Mouse (Mus musculus) G1E (cell line): ENCODE results near the gene Hsp90ab1. TPM values are rescaled to one million over a fixed set of nuclear protein-coding genes. Genes with fewer than 3 reads are reported as not detected.

Experiments used
- ATAC-seq: 2 replicates; pipeline ENCODE4 v1.8.0; 2016; ENCODE audit warnings: mild to moderate bottlenecking; ENCODE audit not compliant: insufficient number of reproducible peaks, poor library complexity, low FRiP score, severe bottlenecking; ENCODE audit errors: extremely low read depth
- DNase-seq: peaks from one replicate; pipeline ENCODE4 v3.0.0; 2012; ENCODE audit warnings: low spot score
- H3K27me3 ChIP-seq: 2 replicates; pipeline ENCODE4 v1.6.1; 2012; ENCODE audit warnings: mild to moderate bottlenecking, low read length, inconsistent platforms; ENCODE audit not compliant: insufficient read depth
- H3K36me3 ChIP-seq: replicated peaks from 2 replicates; pipeline ENCODE3; 2012; ENCODE audit warnings: mild to moderate bottlenecking, inconsistent platforms
- H3K4me1 ChIP-seq: 2 replicates; pipeline ENCODE4 v1.6.1; 2012; ENCODE audit warnings: low read depth, low read length, inconsistent platforms, mixed read lengths; ENCODE audit not compliant: insufficient read depth
- H3K4me3 ChIP-seq: 2 replicates; pipeline ENCODE4 v1.5.1; 2012; ENCODE audit warnings: low read depth, mild to moderate bottlenecking, inconsistent platforms, low read length, moderate library complexity, mixed read lengths
- H3K9me3 ChIP-seq: replicated peaks from 2 replicates; pipeline ENCODE4 v1.6.1; 2012; ENCODE audit warnings: inconsistent platforms
- CTCF ChIP-seq: IDR thresholded peaks from 2 replicates; pipeline ENCODE4 v1.5.1; 2012; ENCODE audit warnings: low read depth, low read length, inconsistent platforms, mixed read lengths
- GATA1 ChIP-seq: IDR thresholded peaks from 2 replicates; pipeline ENCODE4 v1.6.1; 2012; ENCODE audit warnings: borderline replicate concordance, low read length, inconsistent platforms, mixed read lengths
- GATA2 ChIP-seq: IDR thresholded peaks from 2 replicates; pipeline ENCODE4 v1.6.1; 2012; ENCODE audit warnings: low read depth, low read length, inconsistent platforms, borderline replicate concordance
- POLR2AphosphoS5 ChIP-seq: IDR thresholded peaks from 2 replicates; pipeline ENCODE4 v1.6.1; 2012; ENCODE audit warnings: low read depth, low read length, inconsistent platforms; ENCODE audit not compliant: insufficient replicate concordance
- TAL1 ChIP-seq: conservative IDR thresholded peaks from 2 replicates; pipeline ENCODE4 v1.6.1; 2012; ENCODE audit warnings: low read depth, low read length, inconsistent platforms, mixed read lengths
- polyA plus RNA-seq: library from polyadenylated mRNA; stranded (reverse); fragments of >175 nt; gene quantifications from 2 replicates; pipeline ENCODE4 v1.2.3, GENCODE M21; 2012
- total RNA-seq, 2 experiments: library from RNA; stranded (forward) in 1 of 2; stranded (reverse) in 1 of 2; fragments of 200-1000 nt in 1 of 2; fragments of >200 nt in 1 of 2; fragmentation: Nextera tagmentation in 1 of 2; gene quantifications; 2 replicates each; pipeline ENCODE4 v1.2.3; 2014 to 2017

Gene Hsp90ab1
- total and polyA plus RNA-seq, 3 experiments = 1,104 to 1,547 (median 1,427) TPM

DNA sequence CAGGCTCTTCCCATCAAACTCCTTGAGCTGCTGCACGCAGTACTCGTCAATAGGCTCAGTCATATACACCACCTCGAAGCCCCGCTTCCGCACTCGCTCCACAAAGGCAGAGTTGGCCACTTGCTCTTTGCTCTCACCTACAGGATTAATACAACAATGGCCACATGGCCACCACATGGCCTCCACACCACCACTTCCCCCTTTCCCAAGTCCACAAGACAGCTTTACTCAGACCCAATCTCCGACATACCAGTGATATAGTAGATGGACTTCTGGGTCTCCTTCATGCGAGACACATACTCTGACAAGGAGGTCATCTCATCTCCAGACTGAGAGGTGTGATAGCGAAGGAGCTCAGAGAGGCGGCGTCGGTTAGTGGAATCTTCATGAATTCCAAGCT, 4.1 kb downstream of the Hsp90ab1 start:
- peak overlapping the region; percentile 34; the same call in 1 of the 2 replicates for H3K4me3 ChIP-seq
- ATAC-seq = no peak
- no peaks in the 10 kb centered on the region for H3K9me3 ChIP-seq
- H3K36me3 ChIP-seq = peaks cover 80% of the 10 kb centered on the region
- no peaks in the 10 kb centered on the region for H3K27me3 ChIP-seq
- H3K4me1 ChIP-seq = peaks cover 78% of the 10 kb centered on the region
- DNase-seq = no peak
- TF ChIP-seq POLR2AphosphoS5 (no peak), GATA2 (no peak), GATA1 (no peak), CTCF (peak; percentile 2; the same call in 1 of the 2 replicates)

DNA sequence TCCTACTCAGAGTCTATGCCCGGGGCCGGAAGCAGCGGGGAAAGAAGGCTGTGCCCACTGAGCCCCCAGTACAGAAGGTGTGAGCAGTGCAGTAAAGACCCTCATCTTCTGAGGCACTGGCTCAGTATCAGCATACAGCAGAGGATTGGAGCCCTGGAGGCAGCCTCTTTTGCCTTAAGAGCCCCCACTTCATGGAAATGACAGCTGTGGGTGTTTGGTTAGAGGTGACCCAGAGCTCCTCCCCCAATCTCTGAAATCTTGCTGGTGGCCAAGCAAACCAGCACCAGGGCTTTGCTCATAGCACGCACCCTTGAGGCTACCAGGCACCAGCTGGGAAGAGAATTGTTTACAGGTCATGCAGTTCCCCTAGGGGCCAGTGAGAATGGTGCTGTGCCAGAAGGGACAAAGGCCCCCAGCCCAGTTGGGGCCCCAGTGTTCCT, 5.9 kb downstream of the Hsp90ab1 start:
- no peak for DNase-seq

DNA sequence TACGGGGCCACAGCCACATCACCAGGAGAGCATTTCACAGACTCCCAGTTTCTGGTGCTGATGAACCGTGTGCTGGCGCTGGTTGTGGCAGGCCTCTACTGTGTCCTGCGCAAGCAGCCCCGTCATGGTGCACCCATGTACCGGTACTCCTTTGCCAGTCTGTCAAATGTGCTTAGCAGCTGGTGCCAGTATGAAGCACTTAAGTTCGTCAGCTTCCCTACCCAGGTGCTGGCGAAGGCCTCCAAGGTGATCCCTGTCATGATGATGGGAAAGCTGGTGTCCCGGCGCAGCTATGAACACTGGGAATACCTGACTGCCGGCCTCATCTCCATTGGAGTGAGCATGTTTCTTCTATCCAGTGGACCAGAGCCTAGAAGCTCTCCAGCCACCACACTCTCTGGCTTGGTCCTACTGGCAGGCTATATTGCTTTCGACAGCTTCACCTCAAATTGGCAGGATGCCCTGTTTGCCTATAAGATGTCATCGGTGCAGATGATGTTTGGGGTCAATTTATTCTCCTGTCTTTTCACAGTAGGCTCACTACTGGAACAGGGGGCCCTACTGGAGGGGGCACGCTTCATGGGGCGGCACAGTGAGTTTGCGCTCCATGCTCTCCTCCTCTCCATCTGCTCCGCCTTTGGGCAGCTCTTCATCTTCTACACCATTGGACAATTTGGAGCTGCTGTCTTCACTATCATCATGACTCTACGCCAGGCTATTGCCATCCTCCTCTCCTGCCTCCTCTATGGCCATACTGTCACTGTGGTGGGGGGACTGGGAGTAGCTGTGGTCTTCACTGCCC, 6.5 kb downstream of the Hsp90ab1 start:
- H3K9me3 ChIP-seq = no peaks in the 10 kb centered on the region

More for the DNA sequence above, 5.9 kb downstream of the Hsp90ab1 start:
- Histone ChIP-seq H3K27me3 (no peaks in the 10 kb centered on the region), H3K36me3 (peaks cover 84% of the 10 kb centered on the region), H3K9me3 (no peaks in the 10 kb centered on the region), H3K4me3 (peak overlapping the region; percentile 20; the same call in 1 of the 2 replicates), H3K4me1 (peaks cover 84% of the 10 kb centered on the region)
- TF ChIP-seq POLR2AphosphoS5 = peak; percentile 78
- no peak for TF ChIP-seq CTCF
- no peak for ATAC-seq

DNA sequence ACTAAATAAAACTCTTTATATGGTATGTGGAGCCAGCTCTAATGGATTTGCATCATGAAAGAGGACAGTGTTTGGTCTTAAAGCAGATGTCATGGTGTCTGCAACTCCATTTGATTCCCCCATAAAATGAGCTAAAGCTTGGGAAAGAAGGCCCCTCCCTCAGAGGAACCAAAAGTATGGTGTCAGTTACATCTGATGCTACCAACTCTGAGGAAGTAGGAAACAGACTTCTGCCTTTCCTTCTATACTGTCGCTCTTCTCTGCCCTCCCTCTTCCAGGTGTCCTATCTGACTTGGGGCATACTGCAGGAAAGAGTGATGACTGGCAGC, 7.1 kb downstream of the Hsp90ab1 start:
- TF ChIP-seq TAL1 (no peak), CTCF (no peak), GATA1 (no peak), GATA2 (no peak), POLR2AphosphoS5 (no peak)
- Histone ChIP-seq H3K4me3 (peak overlapping the region; percentile 47; the same call in 1 of the 2 replicates), H3K9me3 (no peaks in the 10 kb centered on the region), H3K36me3 (peaks cover 80% of the 10 kb centered on the region), H3K4me1 (peaks cover 76% of the 10 kb centered on the region), H3K27me3 (no peaks in the 10 kb centered on the region)
- DNase-seq (no peak), ATAC-seq (no peak)

More for the DNA sequence above, 6.5 kb downstream of the Hsp90ab1 start:
- Histone ChIP-seq H3K27me3 (no peaks in the 10 kb centered on the region), H3K4me1 (peaks cover 82% of the 10 kb centered on the region), H3K4me3 (peak overlapping the region; percentile 47; the same call in 1 of the 2 replicates), H3K36me3 (peaks cover 85% of the 10 kb centered on the region)
- no peak for DNase-seq
- ATAC-seq = 0 out of 2 replicates have a peak, but pooled peaks have one; percentile 10
- no peak for TF ChIP-seq GATA2
- TF ChIP-seq TAL1 = no peak
- TF ChIP-seq CTCF = no peak
- peak; percentile 67 for TF ChIP-seq POLR2AphosphoS5
- TF ChIP-seq GATA1 = no peak

DNA sequence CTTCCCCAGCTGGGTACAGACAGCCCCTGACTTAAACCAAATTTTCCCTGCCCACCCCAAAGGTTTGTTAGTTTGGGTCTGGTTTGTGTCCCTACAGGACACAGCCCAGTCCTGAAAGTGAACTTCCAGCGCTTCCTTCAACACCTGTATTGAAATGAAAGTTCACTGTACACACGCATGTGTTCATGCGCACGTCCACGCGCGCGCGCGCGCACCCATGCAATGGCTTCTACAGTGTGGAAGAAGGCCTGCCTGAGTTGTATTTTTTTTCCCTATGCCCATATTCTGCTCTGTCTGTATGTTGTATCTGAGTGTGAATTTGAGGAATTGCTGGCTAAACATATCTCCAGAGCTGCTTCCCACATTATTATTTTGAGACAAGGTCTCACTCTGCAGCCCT, 8.0 kb downstream of the Hsp90ab1 start:
- DNase-seq = no peak
- H3K4me3 ChIP-seq = peak overlapping the region; percentile 98

DNA sequence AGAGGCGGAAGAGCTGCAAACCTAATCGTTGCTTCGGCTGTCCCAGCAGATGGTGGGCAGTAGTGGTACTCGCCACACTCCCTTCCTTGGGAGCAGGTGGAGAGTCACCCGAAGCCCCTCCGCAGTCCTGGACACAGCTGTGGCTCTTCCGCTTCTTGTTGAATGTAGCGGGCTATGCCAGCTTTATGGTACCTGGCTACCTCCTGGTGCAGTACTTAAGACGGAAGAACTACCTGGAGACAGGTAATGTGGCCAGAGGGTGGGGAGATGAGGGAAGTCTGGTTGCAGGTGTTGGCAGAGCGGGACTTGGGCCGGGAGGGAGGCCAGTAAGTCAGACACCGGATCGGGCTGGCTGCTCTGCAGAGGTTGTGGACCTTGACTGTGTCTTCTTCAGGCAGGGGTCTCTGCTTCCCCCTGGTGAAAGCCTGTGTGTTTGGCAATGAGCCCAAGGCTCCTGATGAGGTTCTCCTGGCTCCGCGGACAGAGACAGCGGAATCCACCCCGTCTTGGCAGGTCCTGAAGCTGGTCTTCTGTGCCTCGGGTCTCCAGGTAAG, 8.5 kb downstream of the Hsp90ab1 start:
- DNase-seq = no peak
- peaks cover 63% of the 10 kb centered on the region for H3K4me1 ChIP-seq
- no peaks in the 10 kb centered on the region for H3K27me3 ChIP-seq
- H3K36me3 ChIP-seq = peaks cover 80% of the 10 kb centered on the region
- H3K9me3 ChIP-seq = no peaks in the 10 kb centered on the region
- H3K4me3 ChIP-seq = peak overlapping the region; percentile 98
- TF ChIP-seq POLR2AphosphoS5 = peak; percentile 73; the same call in 1 of the 2 replicates
- no peak for TF ChIP-seq CTCF
- TF ChIP-seq TAL1 = no peak
- TF ChIP-seq GATA1 = no peak
- no peak for TF ChIP-seq GATA2
- no peak for ATAC-seq

More for the DNA sequence above, 8.0 kb downstream of the Hsp90ab1 start:
- TF ChIP-seq GATA2 (no peak), TAL1 (no peak)
- ATAC-seq = no peak
- Histone ChIP-seq H3K27me3 (no peaks in the 10 kb centered on the region), H3K36me3 (peaks cover 80% of the 10 kb centered on the region), H3K4me1 (peaks cover 68% of the 10 kb centered on the region), H3K9me3 (no peaks in the 10 kb centered on the region)
